Mouse (Mus musculus) stomach, postnatal 0 days (tissue): ENCODE results near the gene Zswim3.
A peak's percentile ranks its signal among the peaks of the same experiment; 100 is the strongest.

ENCODE experiments used
- CTCF ChIP-seq: IDR thresholded peaks from 2 replicates; pipeline ENCODE4 v1.5.1; 2016; ENCODE audit warnings: antibody characterized with exemption, low read depth, mild to moderate bottlenecking, moderate library complexity
- EP300 ChIP-seq: optimal IDR thresholded peaks from 2 replicates; pipeline ENCODE3; 2016; ENCODE audit warnings: antibody characterized with exemption

GRCm38 (mm10) chr2:164823181-164823585 lies 18.3 kb downstream of the Zswim3 start:
- peak; percentile 24; the same call in 1 of the 2 replicates for TF ChIP-seq CTCF
- no peak for TF ChIP-seq EP300
